Mouse (Mus musculus) left cerebral cortex, adult 8-10 months (tissue): Measurements from ENCODE around the gene Abr. TPM values are rescaled to one million over a fixed set of nuclear protein-coding genes. Genes with fewer than 3 reads are reported as not detected.

Experiments used
- DNase-seq, 2 experiments: peaks; one replicate each; pipeline ENCODE4 v3.0.0; 2022; ENCODE audit warnings: low spot score in 2 of 2
- total RNA-seq, 4 experiments: library from RNA; stranded (reverse); gene quantifications; 2 replicates each; pipeline ENCODE4 v1.2.4; 2022

Gene Abr
- total RNA-seq, result 100 to 1,000 TPM; 382 to 408 (median 393) TPM

GRCm38 (mm10) chr11:76622152-76622565, at the start of gene Abr:
Gene Abr, minus strand, starts transcription at chr11:76622314.
- peak; percentile 9 to 13 for DNase-seq

- DNase-seq, result no peak
Observed at GRCm38 (mm10) chr11:76667807-76668206, 45.7 kb upstream of the Abr start.

- DNase-seq, result no peak
Observed at GRCm38 (mm10) chr11:76666002-76666649, 44.0 kb upstream of the Abr start.

GRCm38 (mm10) chr11:76661790-76662468, 39.8 kb upstream of the Abr start:
- DNase-seq, result no peak

- no peak for DNase-seq
Observed at GRCm38 (mm10) chr11:76659138-76659930, 37.2 kb upstream of the Abr start.

GRCm38 (mm10) chr11:76657450-76657970, 35.4 kb upstream of the Abr start:
- no peak for DNase-seq

- DNase-seq, result no peak
Observed at GRCm38 (mm10) chr11:76655106-76655505, 33.0 kb upstream of the Abr start.

GRCm38 (mm10) chr11:76652838-76653334, 30.8 kb upstream of the Abr start:
- no peak for DNase-seq

GRCm38 (mm10) chr11:76650862-76651560, 28.9 kb upstream of the Abr start:
- no peak for DNase-seq

GRCm38 (mm10) chr11:76647500-76647899, 25.4 kb upstream of the Abr start:
- peak; percentile 58 to 83 for DNase-seq

GRCm38 (mm10) chr11:76647062-76647461, 24.9 kb upstream of the Abr start:
- DNase-seq, result no peak

- DNase-seq, result peak; percentile 82 to 94
Observed at GRCm38 (mm10) chr11:76645955-76646354, 23.8 kb upstream of the Abr start.

GRCm38 (mm10) chr11:76645036-76645435, 22.9 kb upstream of the Abr start:
- DNase-seq, result no peak

- DNase-seq, result no peak
Observed at GRCm38 (mm10) chr11:76644257-76644656, 22.1 kb upstream of the Abr start.

- no peak for DNase-seq
Observed at GRCm38 (mm10) chr11:76640231-76640630, 18.1 kb upstream of the Abr start.

GRCm38 (mm10) chr11:76639269-76639985, 17.3 kb upstream of the Abr start:
- DNase-seq, result no peak

- no peak for DNase-seq
Observed at GRCm38 (mm10) chr11:76630487-76630886, 8.4 kb upstream of the Abr start.

- DNase-seq, result no peak
Observed at GRCm38 (mm10) chr11:76630023-76630422, 7.9 kb upstream of the Abr start.

GRCm38 (mm10) chr11:76628613-76629012, 6.5 kb upstream of the Abr start:
- DNase-seq, result no peak

GRCm38 (mm10) chr11:76624881-76625280, 2.8 kb upstream of the Abr start:
- no peak for DNase-seq

- DNase-seq, result no peak
Observed at GRCm38 (mm10) chr11:76624071-76624470, 2.0 kb upstream of the Abr start.
